Mouse (Mus musculus): ENCODE data around the gene Prl3b1. TPM values are rescaled to one million over a fixed set of nuclear protein-coding genes. Genes with fewer than 3 reads are reported as not detected.

The Prl3b1 gene
- polyA plus RNA-seq (2016; fragmentation: Nextera tagmentation; extraction: Ambion mirVana), result 0.59 TPM in 1 of 2 replicates, not detected in the other

- WGBS, result 96% methylated on average over 1 of the region's 1 CpGs
- Histone ChIP-seq H3K9ac (replicated peaks) (no peak within 1 kb of the TSS), H3K36me3 (no peaks in the 10 kb centered on the region), H3K4me1 (no peaks in the 10 kb centered on the region), H3K27me3 (no peaks in the 10 kb centered on the region), H3K4me2 (replicated peaks) (no peak within 1 kb of the TSS), H3K9me3 (no peaks in the 10 kb centered on the region), H3K4me3 (no peak within 1 kb of the TSS), H3K27ac (replicated peaks) (no peak within 1 kb of the TSS)
- ATAC-seq (ENCODE audit: low FRiP score, low read depth), result no peak
Observed at GRCm38 (mm10) chr13:27241547-27241946, at the start of gene Prl3b1. TSS of gene Prl3b1 (plus strand) at chr13:27241847.

GRCm38 (mm10) chr13:27196359-27196758 is 45.3 kb upstream of the Prl3b1 start, which contains the start of gene Prl3c1:
TSS of gene Prl3c1 (plus strand) at chr13:27196659.
- Histone ChIP-seq H3K9ac (replicated peaks) (no peak within 1 kb of the TSS), H3K36me3 (no peaks in the 10 kb centered on the region), H3K27ac (replicated peaks) (no peak within 1 kb of the TSS), H3K4me3 (no peak within 1 kb of the TSS), H3K4me2 (replicated peaks) (no peak within 1 kb of the TSS), H3K27me3 (no peaks in the 10 kb centered on the region), H3K4me1 (no peaks in the 10 kb centered on the region), H3K9me3 (no peaks in the 10 kb centered on the region)
- 84% methylated on average over 1 of the region's 1 CpGs for WGBS
- ATAC-seq (ENCODE audit: low FRiP score, low read depth), result no peak

GRCm38 (mm10) chr13:27259136-27259535 is 17.5 kb downstream of the Prl3b1 start, which contains the start of gene Prl3a1:
TSS of gene Prl3a1 (plus strand) at chr13:27259436.
- no peak within 1 kb of the TSS for H3K4me2 ChIP-seq (replicated peaks)
- H3K9ac ChIP-seq (replicated peaks), result no peak within 1 kb of the TSS
- no peaks in the 10 kb centered on the region for H3K36me3 ChIP-seq
- H3K27me3 ChIP-seq, result no peaks in the 10 kb centered on the region
- WGBS, result 92% methylated on average over 4 of the region's 4 CpGs
- H3K27ac ChIP-seq (replicated peaks), result no peak within 1 kb of the TSS
- H3K9me3 ChIP-seq, result no peaks in the 10 kb centered on the region
- no peak within 1 kb of the TSS for H3K4me3 ChIP-seq
- H3K4me1 ChIP-seq, result no peaks in the 10 kb centered on the region
- ATAC-seq (ENCODE audit: low FRiP score, low read depth), result no peak

Other genes with a start within 250 kb of the Prl3b1 start
- gene Prl, start 184.3 kb upstream of the Prl3b1 start, polyA plus RNA-seq (2016; fragmentation: Nextera tagmentation; extraction: Ambion mirVana), result not detected in 2 replicates
- not detected in 2 replicates for gene Prl3d1, start 147.7 kb upstream of the Prl3b1 start, polyA plus RNA-seq (2016; fragmentation: Nextera tagmentation; extraction: Ambion mirVana)
- not detected in 2 replicates for gene Prl3d2, start 120.1 kb upstream of the Prl3b1 start, polyA plus RNA-seq (2016; fragmentation: Nextera tagmentation; extraction: Ambion mirVana)
- not detected in 2 replicates for gene Prl3d3, start 85.1 kb upstream of the Prl3b1 start, polyA plus RNA-seq (2016; fragmentation: Nextera tagmentation; extraction: Ambion mirVana)
- gene Prl3c1, start 45.2 kb upstream of the Prl3b1 start, polyA plus RNA-seq (2016; fragmentation: Nextera tagmentation; extraction: Ambion mirVana), result not detected in 2 replicates
- not detected in 2 replicates for gene Prl3a1, start 17.6 kb downstream of the Prl3b1 start, polyA plus RNA-seq (2016; fragmentation: Nextera tagmentation; extraction: Ambion mirVana)
- not detected in 2 replicates for gene Prl6a1, start 70.8 kb downstream of the Prl3b1 start, polyA plus RNA-seq (2016; fragmentation: Nextera tagmentation; extraction: Ambion mirVana)
- not detected in 2 replicates for gene Prl8a2, start 103.8 kb downstream of the Prl3b1 start, polyA plus RNA-seq (2016; fragmentation: Nextera tagmentation; extraction: Ambion mirVana)
- not detected in 2 replicates for gene Prl2b1, start 149.0 kb downstream of the Prl3b1 start, polyA plus RNA-seq (2016; fragmentation: Nextera tagmentation; extraction: Ambion mirVana)
- not detected in 2 replicates for gene Prl8a6, start 196.8 kb downstream of the Prl3b1 start, polyA plus RNA-seq (2016; fragmentation: Nextera tagmentation; extraction: Ambion mirVana)

Measured in midbrain, embryonic 12.5 days (tissue).